Comparison of ENCODE assay signal across 20 mouse cellular contexts in the genomic region with DNA sequence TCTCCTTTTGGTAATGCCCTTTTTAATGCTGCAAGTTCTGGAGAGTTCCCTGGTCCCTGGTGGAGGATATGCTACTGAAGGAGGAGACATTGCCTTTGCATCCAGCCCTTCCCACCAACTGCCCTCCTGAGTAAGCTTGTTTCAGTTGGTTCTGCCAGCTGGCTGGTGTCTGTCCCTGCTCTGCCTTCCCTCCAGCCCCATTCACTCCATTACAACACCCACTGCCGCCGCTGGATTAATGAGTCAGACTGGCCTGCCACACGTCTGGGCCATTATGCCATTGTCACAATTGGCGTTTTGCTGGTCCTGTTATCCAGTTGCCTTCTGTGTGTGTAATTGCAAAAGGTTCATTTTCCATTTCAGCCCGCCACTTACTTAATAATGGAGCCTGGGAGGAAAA.
A peak's percentile ranks its signal among the peaks of the same experiment; 100 is the strongest.
DNase-seq lines count a peak whose midpoint lies in the region; ATAC-seq and TF ChIP-seq lines count a peak whose summit lies in the region.
"Had no signal": no experiment of that assay in that cellular context is flagged by ENCODE, and none has a peak within 500 bp of the region (broad histone marks: within the 10 kb centered on the region; RNA-seq: fewer than 3 reads in every experiment).

No protein-coding gene starts in this region.

- H3K27me3 ChIP-seq in forebrain, embryonic 14.5 days (replicated peaks; ENCODE audit: control insufficient read depth, insufficient read depth, low read length) = no peaks in the 10 kb centered on the region
- no peaks in the 10 kb centered on the region for H3K27me3 ChIP-seq in forebrain, embryonic 12.5 days
- H3K27me3 ChIP-seq in lung, postnatal 0 days (replicated peaks; ENCODE audit: insufficient read depth, low read length) = no peaks in the 10 kb centered on the region
- H3K27me3 ChIP-seq in midbrain, embryonic 16.5 days (ENCODE audit: control insufficient read depth, insufficient read depth, low read depth, low read length) = no peaks in the 10 kb centered on the region
- H3K27me3 ChIP-seq: hindbrain, embryonic 13.5 days; liver, embryonic 13.5 days; stomach, embryonic 15.5 days had no signal

- H3K9ac ChIP-seq in forebrain, embryonic 14.5 days (ENCODE audit: low read length) = no peak overlapping the region
- H3K9ac ChIP-seq in forebrain, embryonic 12.5 days = no peak overlapping the region
- no peak overlapping the region for H3K9ac ChIP-seq in lung, postnatal 0 days (replicated peaks; ENCODE audit: low read depth)
- H3K9ac ChIP-seq in midbrain, embryonic 16.5 days (ENCODE audit: low read depth, low read length) = no peak overlapping the region
- H3K9ac ChIP-seq: hindbrain, embryonic 13.5 days; liver, embryonic 13.5 days; stomach, embryonic 15.5 days had no signal

- no peaks in the 10 kb centered on the region for H3K9me3 ChIP-seq in forebrain, embryonic 14.5 days (replicated peaks; ENCODE audit: control insufficient read depth, low read length)
- H3K9me3 ChIP-seq in forebrain, embryonic 12.5 days = no peaks in the 10 kb centered on the region
- no peaks in the 10 kb centered on the region for H3K9me3 ChIP-seq in lung, postnatal 0 days (ENCODE audit: low read length)
- no peaks in the 10 kb centered on the region; the same call in 1 of the 2 replicates for H3K9me3 ChIP-seq in midbrain, embryonic 16.5 days (replicated peaks; ENCODE audit: control insufficient read depth, low read length, poor library complexity, severe bottlenecking)
- H3K9me3 ChIP-seq: embryonic facial prominence, embryonic 10.5 days; hindbrain, embryonic 13.5 days; limb, embryonic 10.5 days; liver, embryonic 13.5 days; stomach, embryonic 15.5 days had no signal

- peak; percentile 40 for DNase-seq in forebrain, embryonic 14.5 days (ENCODE audit: low spot score)
- DNase-seq in lung, postnatal 0 days (ENCODE audit: low spot score) = peak; percentile 9
- DNase-seq in lung, postnatal 25 days (ENCODE audit: low spot score) = no peak
- peak; percentile 62 for DNase-seq in adrenal gland, postnatal 14 days
- peak; percentile 32 for DNase-seq in retina, embryonic 14.5 days (ENCODE audit: low spot score)
- DNase-seq: B cell, adult 2 months; cerebellum, postnatal 14 days; heart, adult 2 months; layer of hippocampus, postnatal 36 days; liver, embryonic 13.5 days; thymus, postnatal 14 days had no signal

- TF ChIP-seq CTCF in lung, postnatal 0 days (IDR thresholded peaks at IDR 0.05) = no peak

- WGBS in forebrain, embryonic 14.5 days = 38% methylated on average over 5 of the region's 5 CpGs
- WGBS in forebrain, embryonic 12.5 days = 44% methylated on average over 5 of the region's 5 CpGs
- WGBS in lung, postnatal 0 days = 70% methylated on average over 5 of the region's 5 CpGs
- 61% methylated on average over 5 of the region's 5 CpGs for WGBS in midbrain, embryonic 16.5 days

- TF ChIP-seq EP300 in lung, postnatal 0 days (IDR thresholded peaks at IDR 0.05) = no peak

- no peak overlapping the region for H3K4me3 ChIP-seq in forebrain, embryonic 14.5 days (ENCODE audit: low read depth, low read length)
- H3K4me3 ChIP-seq in forebrain, embryonic 12.5 days (replicated peaks) = no peak overlapping the region
- no peak overlapping the region for H3K4me3 ChIP-seq in lung, postnatal 0 days (ENCODE audit: low read depth, low read length)
- no peak overlapping the region for H3K4me3 ChIP-seq in midbrain, embryonic 16.5 days (ENCODE audit: low read depth, low read length)
- H3K4me3 ChIP-seq: embryonic facial prominence, embryonic 10.5 days; heart, adult 2 months; hindbrain, embryonic 13.5 days; limb, embryonic 10.5 days; liver, embryonic 13.5 days; stomach, embryonic 15.5 days had no signal

- no peaks in the 10 kb centered on the region for H3K4me1 ChIP-seq in forebrain, embryonic 14.5 days (ENCODE audit: control insufficient read depth, insufficient read depth, low read length)
- H3K4me1 ChIP-seq in forebrain, embryonic 12.5 days = no peaks in the 10 kb centered on the region
- no peaks in the 10 kb centered on the region for H3K4me1 ChIP-seq in lung, postnatal 0 days (ENCODE audit: insufficient read depth, low read depth, low read length)
- H3K4me1 ChIP-seq in midbrain, embryonic 16.5 days (ENCODE audit: control insufficient read depth, insufficient read depth, low read length) = no peaks in the 10 kb centered on the region
- H3K4me1 ChIP-seq: hindbrain, embryonic 13.5 days; liver, embryonic 13.5 days; stomach, embryonic 15.5 days had no signal

- H3K36me3 ChIP-seq in forebrain, embryonic 14.5 days (ENCODE audit: control insufficient read depth, insufficient read depth, low read length) = no peaks in the 10 kb centered on the region
- no peaks in the 10 kb centered on the region for H3K36me3 ChIP-seq in forebrain, embryonic 12.5 days (replicated peaks)
- H3K36me3 ChIP-seq in lung, postnatal 0 days (ENCODE audit: insufficient read depth, low read length) = no peaks in the 10 kb centered on the region
- H3K36me3 ChIP-seq in midbrain, embryonic 16.5 days (ENCODE audit: control insufficient read depth, insufficient read depth, low read length) = no peaks in the 10 kb centered on the region
- H3K36me3 ChIP-seq: embryonic facial prominence, embryonic 10.5 days; hindbrain, embryonic 13.5 days; limb, embryonic 10.5 days; liver, embryonic 13.5 days; stomach, embryonic 15.5 days had no signal

- no peak overlapping the region for H3K4me2 ChIP-seq in forebrain, embryonic 14.5 days (ENCODE audit: low read length)
- no peak overlapping the region for H3K4me2 ChIP-seq in forebrain, embryonic 12.5 days
- no peak overlapping the region for H3K4me2 ChIP-seq in lung, postnatal 0 days (replicated peaks; ENCODE audit: low read depth, low read length)
- no peak overlapping the region for H3K4me2 ChIP-seq in midbrain, embryonic 16.5 days (ENCODE audit: low read length)
- H3K4me2 ChIP-seq: hindbrain, embryonic 13.5 days; liver, embryonic 13.5 days; stomach, embryonic 15.5 days had no signal

- ATAC-seq in forebrain, embryonic 14.5 days = peak; percentile 52; the same call in 1 of the 2 replicates
- ATAC-seq in forebrain, embryonic 12.5 days (ENCODE audit: low FRiP score) = no peak
- peak; percentile 43 for ATAC-seq in lung, postnatal 0 days
- no peak for ATAC-seq in megakaryocyte-erythroid progenitor cell, adult 5-6 weeks (replicated peaks; ENCODE audit: low FRiP score, low TSS enrichment, poor library complexity, severe bottlenecking)
- no peak for ATAC-seq in midbrain, embryonic 16.5 days
- ATAC-seq: intestine, embryonic 16.5 days had no signal

- no peak overlapping the region for H3K27ac ChIP-seq in forebrain, embryonic 14.5 days (ENCODE audit: low read depth, low read length)
- H3K27ac ChIP-seq in forebrain, embryonic 12.5 days = no peak overlapping the region
- H3K27ac ChIP-seq in lung, postnatal 0 days (ENCODE audit: low read length) = no peak overlapping the region
- H3K27ac ChIP-seq in midbrain, embryonic 16.5 days (ENCODE audit: low read length) = no peak overlapping the region
- H3K27ac ChIP-seq: embryonic facial prominence, embryonic 10.5 days; heart, adult 2 months; hindbrain, embryonic 13.5 days; kidney, postnatal 0 days; limb, embryonic 10.5 days; liver, embryonic 13.5 days; stomach, embryonic 15.5 days had no signal

Comparison
In these comparisons a context has a peak if more than half of its experiments do, and no peak if none do; other contexts are left out.
1. ATAC-seq: peak in forebrain, embryonic 14.5 days (single experiment) and lung, postnatal 0 days (single experiment); none in forebrain, embryonic 12.5 days (single experiment), megakaryocyte-erythroid progenitor cell, adult 5-6 weeks (single experiment) and midbrain, embryonic 16.5 days (single experiment).